Mouse (Mus musculus) myocyte (in vitro differentiated cells): ENCODE data around the gene I0C0044D17Rik. TPM values are rescaled to one million over a fixed set of nuclear protein-coding genes. Genes with fewer than 3 reads are reported as not detected.

ENCODE experiments used
- H3K27me3 ChIP-seq: one replicate; pipeline ENCODE4 v1.6.1; 2011; ENCODE audit not compliant: control insufficient read depth, insufficient read depth, insufficient read length
- H3K36me3 ChIP-seq: one replicate; pipeline ENCODE4 v1.6.1; 2011; ENCODE audit not compliant: control insufficient read depth, insufficient read depth
- H3K4me2 ChIP-seq: one replicate; pipeline ENCODE4 v1.6.1; 2011; ENCODE audit warnings: low read depth, control low read depth
- H3K4me3 ChIP-seq: one replicate; pipeline ENCODE4 v1.5.1; 2011; ENCODE audit warnings: mild to moderate bottlenecking, control low read depth, moderate library complexity
- H3K79me2 ChIP-seq: one replicate; pipeline ENCODE4 v1.6.1; 2011; ENCODE audit not compliant: control insufficient read depth, insufficient read depth
- H3ac ChIP-seq: one replicate; pipeline ENCODE4 v1.6.1; 2011; ENCODE audit not compliant: control insufficient read depth, insufficient read length
- CEBPB ChIP-seq: IDR thresholded peaks from 2 replicates; pipeline ENCODE4 v1.6.1; 2011; ENCODE audit warnings: mild to moderate bottlenecking, moderate library complexity; ENCODE audit not compliant: poor library complexity, insufficient read depth, severe bottlenecking
- E2F4 ChIP-seq: IDR thresholded peaks from one replicate; pipeline ENCODE4 v1.6.1; 2011; ENCODE audit warnings: mild to moderate bottlenecking, control low read depth, moderate library complexity; ENCODE audit not compliant: insufficient read depth
- MAX ChIP-seq: IDR thresholded peaks from one replicate; pipeline ENCODE4 v1.6.1; 2011; ENCODE audit warnings: low read depth, mild to moderate bottlenecking, control low read depth
- MYOD1 ChIP-seq, 3 experiments: IDR thresholded peaks; one replicate each; pipeline ENCODE4 v1.6.1; 2011; ENCODE audit warnings: control low read depth in 2 of 3, low read depth in 2 of 3, mild to moderate bottlenecking in 2 of 3, moderate library complexity in 1 of 3; ENCODE audit not compliant: insufficient read length in 2 of 3, control insufficient read depth in 1 of 3
- MYOG ChIP-seq, 3 experiments: IDR thresholded peaks; one replicate each; pipeline ENCODE4 v1.6.1; 2011; ENCODE audit warnings: control low read depth in 2 of 3, low read depth in 2 of 3, mild to moderate bottlenecking in 2 of 3; ENCODE audit not compliant: insufficient read length in 2 of 3, control insufficient read depth in 1 of 3, insufficient read depth in 1 of 3
- POLR2A ChIP-seq: IDR thresholded peaks from one replicate; pipeline ENCODE4 v1.6.1; 2011; ENCODE audit warnings: low read depth, mild to moderate bottlenecking, control low read depth, moderate library complexity; ENCODE audit not compliant: insufficient read length
- POLR2AphosphoS2 ChIP-seq: IDR thresholded peaks from one replicate; pipeline ENCODE4 v1.6.1; 2011; ENCODE audit warnings: low read depth, control low read depth; ENCODE audit not compliant: insufficient read length
- REST ChIP-seq: IDR thresholded peaks from one replicate; pipeline ENCODE4 v1.6.1; 2011; ENCODE audit warnings: mild to moderate bottlenecking, control low read depth, moderate library complexity; ENCODE audit not compliant: insufficient read depth, insufficient read length
- SRF ChIP-seq: IDR thresholded peaks from one replicate; pipeline ENCODE4 v1.6.1; 2011; ENCODE audit warnings: low read depth; ENCODE audit not compliant: control insufficient read depth, insufficient read length
- TCF12 ChIP-seq: IDR thresholded peaks from one replicate; pipeline ENCODE4 v1.6.1; 2011; ENCODE audit warnings: mild to moderate bottlenecking, control low read depth; ENCODE audit not compliant: poor library complexity, insufficient read depth, severe bottlenecking
- TCF3 ChIP-seq: IDR thresholded peaks from one replicate; pipeline ENCODE4 v1.6.1; 2011; ENCODE audit warnings: low read depth, control low read depth; ENCODE audit not compliant: insufficient read length
- USF1 ChIP-seq: IDR thresholded peaks from one replicate; pipeline ENCODE4 v1.6.1; 2011; ENCODE audit warnings: low read depth, mild to moderate bottlenecking, control low read depth, moderate library complexity
- polyA plus RNA-seq: library from polyadenylated mRNA; unstranded; fragments of >200 nt; fragmentation: generic; extraction: Trizol; gene quantifications from one replicate; pipeline ENCODE4 v1.2.1, GENCODE M21; 2012; ENCODE audit warnings: missing spikeins

Gene I0C0044D17Rik
- polyA plus RNA-seq, 1 experiment: not detected

DNA sequence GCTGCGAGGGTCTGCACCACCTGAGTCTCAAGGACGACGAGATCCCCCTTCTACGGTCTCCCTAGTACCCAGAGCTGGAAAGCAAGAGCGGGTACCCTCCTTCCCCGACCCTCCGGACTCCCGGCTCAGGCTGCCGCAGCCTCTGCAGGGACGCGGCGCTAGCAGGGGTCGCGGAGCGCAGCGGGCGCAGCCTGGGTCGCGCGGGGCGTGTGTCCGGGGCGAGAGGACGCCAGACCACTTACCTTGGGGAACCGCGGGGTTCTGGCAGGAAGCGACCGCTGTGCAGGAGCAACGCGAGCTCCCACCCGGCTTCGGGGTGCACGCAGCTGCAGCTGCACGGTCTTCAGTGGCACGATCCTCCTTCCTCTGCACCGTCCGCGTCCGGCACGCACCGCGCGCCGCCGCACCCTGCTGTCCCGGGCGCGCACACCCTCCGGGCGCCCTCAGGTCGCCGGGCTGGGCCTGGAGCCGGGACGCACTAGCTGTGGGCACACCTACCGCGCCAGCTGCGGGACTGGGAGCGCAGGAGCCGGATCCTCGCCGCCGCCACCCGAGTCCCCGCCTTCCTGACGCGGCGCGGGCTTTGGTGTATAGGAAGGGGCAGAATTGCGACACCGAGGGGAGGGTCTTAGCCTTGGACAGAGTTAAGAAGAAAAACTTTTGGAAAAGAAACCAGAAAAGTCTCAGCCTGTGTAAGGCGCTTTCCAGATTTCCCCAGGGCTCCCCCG lies 6.3 kb downstream of the I0C0044D17Rik start, which contains the start of gene Kank4:
TSS of gene Kank4 (minus strand) at position 354 of the 728 bp plus-strand sequence.
- Histone ChIP-seq H3K4me3 (no peak within 1 kb of the TSS), H3K27me3 (peaks cover 17% of the 10 kb centered on the region), H3K4me2 (no peak within 1 kb of the TSS), H3K36me3 (no peaks in the 10 kb centered on the region), H3K79me2 (no peaks in the 10 kb centered on the region), H3ac (no peak within 1 kb of the TSS)
- TF ChIP-seq CEBPB: no peak
- no peak for TF ChIP-seq TCF12
- TF ChIP-seq POLR2A: no peak
- no peak for TF ChIP-seq SRF
- no peak for TF ChIP-seq USF1
- no peak for TF ChIP-seq POLR2AphosphoS2
- TF ChIP-seq MYOD1 (IDR thresholded peaks at IDR 0.05; ENCODE audit: control insufficient read depth in 1 of 3, insufficient read length in 2 of 3, low read depth in 2 of 3): no peak
- TF ChIP-seq MAX: no peak
- TF ChIP-seq E2F4: no peak
- TF ChIP-seq MYOG (IDR thresholded peaks at IDR 0.05; ENCODE audit: control insufficient read depth in 1 of 3, insufficient read depth in 1 of 3, insufficient read length in 2 of 3, low read depth in 2 of 3): no peak
- no peak for TF ChIP-seq REST
- TF ChIP-seq TCF3: no peak

GRCm38 (mm10) chr4:98816807-98817183 lies 6.8 kb downstream of the I0C0044D17Rik start:
- Histone ChIP-seq H3K4me3 (no peak overlapping the region), H3K36me3 (no peaks in the 10 kb centered on the region), H3K79me2 (no peaks in the 10 kb centered on the region), H3ac (no peak overlapping the region), H3K4me2 (no peak overlapping the region), H3K27me3 (peaks cover 17% of the 10 kb centered on the region)
- TF ChIP-seq TCF3: no peak
- no peak for TF ChIP-seq REST
- no peak for TF ChIP-seq MYOG (IDR thresholded peaks at IDR 0.05; ENCODE audit: control insufficient read depth in 1 of 3, insufficient read depth in 1 of 3, insufficient read length in 2 of 3, low read depth in 2 of 3)
- TF ChIP-seq E2F4: no peak
- no peak for TF ChIP-seq POLR2AphosphoS2
- no peak for TF ChIP-seq TCF12

- Histone ChIP-seq H3K4me2 (no peak overlapping the region), H3K36me3 (no peaks in the 10 kb centered on the region)
- no peak for TF ChIP-seq POLR2AphosphoS2
- no peak for TF ChIP-seq TCF12
- no peak for TF ChIP-seq CEBPB
- no peak for TF ChIP-seq MAX
- TF ChIP-seq REST: no peak
- TF ChIP-seq USF1: no peak
Observed at GRCm38 (mm10) chr4:98806306-98806705, 17.3 kb downstream of the I0C0044D17Rik start.

DNA sequence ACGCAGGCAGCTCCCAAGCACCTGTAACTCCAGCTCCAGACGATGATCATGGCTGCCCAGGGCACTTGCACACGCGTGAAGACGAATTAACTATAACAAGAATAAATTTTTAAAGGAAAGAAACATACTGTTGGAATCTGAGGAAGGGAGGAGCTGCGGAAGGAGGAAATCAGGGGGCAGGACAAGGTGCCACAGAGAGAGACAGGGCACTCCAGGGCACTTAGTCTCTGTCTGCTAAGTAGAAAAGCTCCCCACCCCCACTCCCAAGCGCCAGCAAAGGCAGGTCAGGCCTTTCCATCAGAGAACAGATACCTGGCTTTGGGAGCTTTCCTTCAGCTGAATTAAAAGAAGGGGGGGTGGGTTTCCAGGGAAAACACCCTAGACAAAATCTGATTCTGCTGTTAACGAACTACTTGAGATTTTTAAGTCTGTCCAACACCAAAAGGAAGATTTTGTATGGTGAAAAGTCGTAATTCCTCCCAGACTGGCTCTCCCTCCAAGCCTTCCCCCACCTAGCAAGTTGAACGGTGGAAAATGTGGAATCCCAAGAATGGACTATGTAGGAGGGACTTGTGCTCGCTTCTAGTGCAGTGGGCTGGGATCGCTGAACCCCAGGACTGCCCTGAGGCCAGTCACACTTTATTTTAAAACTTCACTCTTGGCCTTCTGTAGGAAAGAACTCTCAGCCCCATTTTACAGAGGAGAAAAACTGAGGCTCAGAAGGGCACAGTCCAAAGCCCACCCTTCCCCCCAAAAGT lies 18.2 kb downstream of the I0C0044D17Rik start:
- TF ChIP-seq MYOG (IDR thresholded peaks at IDR 0.05; ENCODE audit: control insufficient read depth in 1 of 3, insufficient read depth in 1 of 3, insufficient read length in 2 of 3, low read depth in 2 of 3) (no peak), E2F4 (no peak), CEBPB (no peak), TCF3 (no peak), SRF (no peak), TCF12 (no peak), REST (no peak), MYOD1 (IDR thresholded peaks at IDR 0.05; ENCODE audit: control insufficient read depth in 1 of 3, insufficient read length in 2 of 3, low read depth in 2 of 3) (no peak), USF1 (no peak), POLR2AphosphoS2 (no peak), POLR2A (no peak), MAX (no peak)
- H3K79me2 ChIP-seq: no peaks in the 10 kb centered on the region
- H3K27me3 ChIP-seq: no peaks in the 10 kb centered on the region
- H3K4me2 ChIP-seq: no peak overlapping the region
- no peaks in the 10 kb centered on the region for H3K36me3 ChIP-seq
- no peak overlapping the region for H3ac ChIP-seq
- H3K4me3 ChIP-seq: no peak overlapping the region

More at GRCm38 (mm10) chr4:98806306-98806705, 17.3 kb downstream of the I0C0044D17Rik start:
- Histone ChIP-seq H3K79me2 (no peaks in the 10 kb centered on the region), H3K4me3 (no peak overlapping the region), H3ac (no peak overlapping the region), H3K27me3 (no peaks in the 10 kb centered on the region)
